Mouse (Mus musculus) heart, adult 9 months (tissue): ENCODE results near the gene Pts.

Source experiments
- DNase-seq, 2 experiments: peaks; one replicate each; pipeline ENCODE4 v3.0.0; 2022; ENCODE audit warnings: low spot score in 2 of 2

Pts gene

DNA sequence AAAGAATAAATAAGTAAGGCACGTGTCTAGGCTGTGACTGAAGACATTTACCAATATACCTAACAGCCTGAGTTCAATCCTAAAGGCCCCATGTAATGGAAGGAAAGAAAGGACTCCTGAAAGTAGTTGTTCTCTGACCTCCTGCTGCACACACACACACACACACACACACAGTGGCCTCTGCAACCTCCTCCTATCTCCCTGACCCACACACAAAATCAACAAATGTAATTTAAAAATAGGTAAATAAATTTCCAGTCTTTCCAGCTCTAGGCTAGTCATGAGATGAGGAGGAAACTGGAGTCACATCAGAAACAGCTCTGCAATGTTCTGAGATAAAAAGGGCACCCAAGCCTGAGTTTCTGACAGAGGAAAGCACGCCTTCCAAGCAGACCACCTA lies 34.7 kb downstream of the Pts start:
- DNase-seq = no peak

DNA sequence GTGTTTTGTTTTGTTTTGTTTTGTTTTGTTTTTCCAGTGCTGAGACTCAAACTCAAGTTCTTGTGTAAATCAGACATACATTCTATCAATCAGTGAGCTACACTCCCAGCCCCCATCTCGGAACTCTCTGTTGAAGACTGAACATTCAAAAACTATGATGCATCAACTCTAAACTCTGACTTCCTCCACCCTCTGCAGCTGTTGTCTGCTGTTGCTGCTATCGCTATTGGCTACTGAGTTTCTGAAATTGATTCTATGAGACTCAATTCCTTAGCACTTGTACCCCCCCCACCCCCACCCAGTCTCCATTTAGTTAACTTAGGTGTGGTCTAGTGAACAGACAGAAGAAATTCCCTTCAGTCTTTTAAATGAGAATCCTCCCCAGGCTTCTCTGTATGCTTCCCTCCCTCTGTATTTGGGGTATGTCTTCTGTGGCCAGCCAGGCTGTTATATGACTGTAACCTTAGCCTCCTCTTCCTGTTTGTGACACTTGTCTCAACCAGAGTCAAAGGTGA lies 36.9 kb downstream of the Pts start:
- no peak for DNase-seq

DNA sequence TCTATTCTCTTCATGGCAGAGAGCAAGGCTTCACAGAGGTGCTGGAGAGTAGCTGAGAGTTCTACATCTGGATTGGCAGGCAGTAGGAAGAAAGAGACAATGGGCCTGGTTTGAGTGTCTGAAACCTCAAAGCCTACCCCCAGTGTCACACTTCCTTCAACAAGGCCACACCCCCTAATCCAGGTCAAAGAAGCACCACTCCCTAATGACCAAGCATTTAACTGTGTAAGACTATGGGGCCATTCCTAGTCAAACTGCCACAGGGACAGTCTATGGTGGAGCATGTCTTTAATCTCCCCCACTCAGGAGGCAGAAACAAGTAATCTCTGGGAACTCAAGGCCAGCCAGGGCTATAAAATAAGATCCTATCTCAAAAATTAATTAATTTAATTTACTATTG lies 37.7 kb downstream of the Pts start:
- DNase-seq = no peak

DNA sequence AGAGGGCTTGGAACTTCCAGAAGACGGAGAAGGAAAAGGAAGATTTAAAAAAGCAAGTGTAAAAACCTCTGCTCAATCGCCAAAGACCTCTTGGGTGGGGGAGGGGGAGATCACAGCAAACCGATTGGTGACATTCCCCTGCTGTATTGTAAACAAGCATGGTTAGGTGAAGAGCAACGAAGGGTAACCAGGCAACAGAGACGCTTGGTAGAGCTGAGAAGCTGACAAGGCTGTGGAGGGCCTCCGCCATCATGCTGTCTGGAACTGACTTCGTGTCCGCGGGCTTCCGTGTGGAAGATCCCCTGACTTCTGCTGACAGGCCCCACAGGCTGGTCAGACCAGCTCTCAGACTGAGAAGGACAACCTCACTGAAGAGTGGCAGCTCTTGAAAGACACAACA lies 43.0 kb downstream of the Pts start:
- no peak for DNase-seq

DNA sequence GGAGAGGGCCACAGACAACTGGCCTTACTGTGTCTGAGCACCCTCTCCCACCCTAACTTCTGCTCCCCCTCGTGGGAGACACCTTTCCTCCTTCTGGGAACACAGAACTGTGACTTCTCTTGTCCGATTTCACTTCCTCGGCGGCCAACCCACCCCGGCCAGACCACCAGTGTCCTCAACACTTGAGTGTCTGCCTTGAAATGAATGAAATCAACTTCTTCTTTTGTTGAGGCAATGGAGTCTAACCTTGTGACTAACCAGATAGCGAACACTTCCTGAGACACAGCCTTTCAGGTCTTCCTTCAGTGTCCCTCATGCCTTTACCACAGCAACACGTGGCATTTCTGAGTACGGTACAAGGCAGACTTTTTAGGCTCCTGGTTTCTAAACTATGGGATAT lies 45.8 kb downstream of the Pts start:
- no peak for DNase-seq

DNA sequence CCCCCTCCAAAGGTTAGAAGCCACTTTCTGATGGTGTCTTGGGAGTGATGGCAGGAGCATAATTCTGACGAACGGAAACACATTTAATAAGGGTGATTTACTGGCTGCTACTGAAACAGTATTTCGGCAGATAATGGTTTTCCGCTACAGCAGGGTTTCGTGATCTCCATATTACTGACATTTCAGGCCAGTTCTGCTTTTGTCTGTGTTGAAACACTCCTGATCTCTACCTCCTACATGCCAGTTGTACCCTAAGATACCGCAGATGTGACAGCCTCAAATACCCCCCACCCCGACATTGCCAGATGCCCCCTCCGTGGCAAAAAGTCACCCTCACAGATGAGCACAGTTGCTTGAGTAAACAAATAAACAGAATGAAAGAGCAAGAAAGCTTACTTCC lies 49.0 kb downstream of the Pts start:
- no peak for DNase-seq

DNA sequence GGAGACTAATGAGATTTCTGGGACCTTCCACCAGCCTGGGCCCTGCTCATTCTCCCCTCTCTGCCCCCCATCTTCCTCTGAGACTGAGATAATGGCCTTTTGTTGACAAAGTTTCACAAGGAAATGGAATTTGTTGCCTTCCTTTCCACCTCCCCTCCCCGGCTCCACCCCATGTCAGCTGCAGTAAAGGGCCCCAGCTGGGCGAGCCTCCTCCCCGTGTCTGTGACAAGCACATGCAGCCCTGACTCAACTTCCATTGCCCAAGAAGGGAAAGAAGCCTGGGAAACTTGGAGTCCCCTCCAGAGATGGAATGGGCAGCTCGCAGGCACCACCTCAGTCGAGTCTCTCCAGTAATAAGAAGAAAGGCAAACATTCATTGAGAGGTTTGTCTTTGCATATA lies 49.7 kb downstream of the Pts start:
- no peak for DNase-seq

DNA sequence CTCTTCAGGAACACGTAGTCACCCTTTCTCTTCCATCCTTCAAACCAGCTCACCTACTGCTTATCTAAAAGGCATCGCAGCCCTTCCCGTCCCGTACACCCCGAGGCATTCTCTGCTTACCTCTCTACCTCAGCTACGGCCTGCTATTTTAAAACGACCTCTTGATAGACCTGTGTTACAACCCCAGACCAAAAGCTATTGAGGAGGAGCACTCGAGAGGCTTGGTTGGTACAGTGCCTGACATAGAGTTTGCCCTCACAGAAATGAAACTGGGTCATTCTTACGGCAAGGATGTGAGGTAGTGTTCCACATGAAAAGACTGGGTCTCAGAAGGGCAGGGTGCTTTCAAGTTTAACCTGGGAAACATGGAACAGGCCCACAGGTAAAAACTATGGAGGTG lies 51.3 kb downstream of the Pts start:
- DNase-seq = no peak

DNA sequence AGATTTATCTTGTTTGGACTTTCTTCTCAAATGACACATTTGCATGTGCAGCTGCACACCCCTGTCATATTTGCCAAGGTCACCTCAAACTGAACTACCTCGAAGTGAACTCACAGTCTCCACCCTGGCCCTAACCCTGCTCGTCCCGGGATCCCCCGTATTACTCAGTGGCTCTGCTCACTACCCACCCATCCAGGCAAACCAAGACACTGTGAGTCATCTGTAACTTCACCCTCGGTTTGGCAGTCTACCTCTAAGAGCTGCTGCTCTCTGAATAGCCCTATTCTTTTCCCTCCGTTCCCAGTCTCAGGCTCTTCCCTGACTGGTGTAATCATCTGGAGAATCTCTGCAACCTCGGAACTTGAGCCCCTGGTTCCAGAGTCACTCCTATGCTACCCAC lies 51.9 kb downstream of the Pts start:
- DNase-seq = no peak

DNA sequence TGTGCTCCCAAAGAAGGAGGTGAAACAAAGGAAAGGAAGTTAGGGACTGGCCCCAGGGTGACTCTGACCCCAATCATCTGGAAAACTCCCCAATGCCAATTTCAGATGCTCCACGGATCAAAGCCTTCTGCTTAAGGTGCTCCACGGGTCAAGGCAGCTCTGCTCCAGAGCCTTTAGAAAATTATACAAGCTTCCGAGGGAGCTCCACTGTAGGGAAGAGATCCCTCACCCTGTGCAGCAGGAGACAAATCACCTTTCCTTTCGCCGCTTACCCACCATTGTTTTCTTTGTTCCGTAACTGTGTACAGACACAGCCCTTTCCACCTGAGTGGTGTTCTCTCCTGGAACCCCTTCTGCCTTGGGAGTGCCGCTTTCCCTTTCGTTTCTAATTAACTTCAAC lies 52.8 kb downstream of the Pts start:
- no peak for DNase-seq

DNA sequence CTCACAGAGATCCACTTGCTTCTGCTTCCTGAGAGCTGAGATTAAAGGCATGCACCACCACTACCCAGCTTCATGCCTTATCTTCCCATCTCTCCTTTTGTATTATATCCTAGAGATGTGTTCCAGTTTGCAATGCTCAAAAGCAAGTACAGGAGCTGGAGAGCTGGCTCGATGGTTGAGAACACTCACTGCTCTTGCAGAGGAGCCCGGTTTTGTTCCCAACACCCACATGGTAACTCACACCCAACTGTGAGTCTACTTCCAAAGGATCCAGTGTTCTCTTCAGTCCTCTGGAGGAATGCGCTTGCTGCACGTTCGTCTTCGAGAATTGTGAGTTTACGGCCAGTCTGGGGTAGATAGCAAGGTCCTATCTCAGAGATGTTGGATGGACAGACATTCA lies 53.2 kb downstream of the Pts start:
- DNase-seq = no peak
